Mouse (Mus musculus) thymus, adult 2 months (tissue): ENCODE results near the gene Ccpg1os. TPM values are rescaled to one million over a fixed set of nuclear protein-coding genes. Genes with fewer than 3 reads are reported as not detected.

Experiments used
- DNase-seq: peaks from one replicate; pipeline ENCODE4 v3.0.0; 2021
- H3K27ac ChIP-seq: fragments of 200-500 bp; 2 replicates; pipeline ENCODE4 v1.5.1; 2012; ENCODE audit warnings: low read length, control low read depth; ENCODE audit not compliant: control insufficient read depth, insufficient read depth
- H3K27me3 ChIP-seq: fragments of 200-500 bp; 2 replicates; pipeline ENCODE4 v1.6.1; 2012; ENCODE audit warnings: mild to moderate bottlenecking, low read length, moderate library complexity, mixed read lengths; ENCODE audit not compliant: control insufficient read depth, insufficient read depth
- H3K36me3 ChIP-seq: fragments of 200-500 bp; 2 replicates; pipeline ENCODE4 v1.6.1; 2012; ENCODE audit warnings: mild to moderate bottlenecking, low read length, moderate library complexity; ENCODE audit not compliant: control insufficient read depth, insufficient read depth
- H3K4me1 ChIP-seq: fragments of 200-500 bp; replicated peaks from 2 replicates; pipeline ENCODE4 v1.6.1; 2012; ENCODE audit warnings: low read length; ENCODE audit not compliant: control insufficient read depth, insufficient read depth
- H3K4me3 ChIP-seq: fragments of 200-500 bp; 2 replicates; pipeline ENCODE4 v1.5.1; 2012; ENCODE audit warnings: mild to moderate bottlenecking, low read length, control low read depth, moderate library complexity; ENCODE audit not compliant: control insufficient read depth, insufficient read depth
- CTCF ChIP-seq: fragments of 200-500 bp; IDR thresholded peaks from 2 replicates; pipeline ENCODE4 v1.5.1; 2012; ENCODE audit warnings: mild to moderate bottlenecking, control low read depth, low read length, moderate library complexity, borderline replicate concordance; ENCODE audit not compliant: control insufficient read depth, poor library complexity, insufficient read depth; ENCODE audit errors: extremely low read depth
- POLR2A ChIP-seq: fragments of 200-500 bp; IDR thresholded peaks from 2 replicates; pipeline ENCODE4 v1.6.1; 2012; ENCODE audit warnings: mild to moderate bottlenecking, low read length, control low read depth, moderate library complexity; ENCODE audit not compliant: control insufficient read depth, poor library complexity, insufficient read depth; ENCODE audit errors: extremely low read depth
- WGBS: fragments of 180-500 bp; shearing (Covaris S2); methylation state at CpG from one replicate; pipeline ENCODE4 v1.1.7; 2018; 5-methylcytosine and 5-hydroxymethylcytosine counted together
- polyA plus RNA-seq: library from polyadenylated mRNA; depleted of rRNA; stranded (reverse); fragments of >200 nt; gene quantifications from 2 replicates; pipeline ENCODE4 v1.2.3, GENCODE M21; 2012

Ccpg1os gene
- polyA plus RNA-seq, 1 experiment, result 5.5 TPM

DNA sequence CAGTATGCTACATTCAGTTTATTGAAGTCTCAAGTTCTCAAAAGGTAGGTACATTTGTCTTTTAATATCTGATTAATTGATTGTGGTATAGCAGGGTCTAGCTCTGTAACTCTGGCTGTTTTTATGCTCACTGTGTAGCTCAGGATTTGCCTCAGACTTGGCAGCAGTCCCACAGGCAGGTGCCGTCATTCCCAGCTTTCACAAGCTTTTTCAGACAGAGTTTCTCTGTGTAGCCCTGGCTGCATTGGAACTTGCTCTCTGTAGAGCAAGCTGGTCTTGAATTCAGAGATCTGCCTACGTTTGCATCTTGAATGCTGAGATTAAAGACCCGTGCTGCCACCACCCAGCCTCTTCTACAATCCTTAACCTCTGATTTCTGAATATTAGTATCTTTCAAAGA, 17.0 kb upstream of the Ccpg1os start:
- no peak for TF ChIP-seq POLR2A
- TF ChIP-seq CTCF, result no peak
- Histone ChIP-seq H3K27ac (no peak overlapping the region), H3K36me3 (peaks cover 51% of the 10 kb centered on the region), H3K4me3 (no peak overlapping the region), H3K27me3 (no peaks in the 10 kb centered on the region), H3K4me1 (0 out of 2 replicates have a peak, but pooled peaks cover 2% of the 10 kb centered on the region)
- DNase-seq, result no peak
- WGBS, result 94% methylated on average over 3 of the region's 3 CpGs

DNA sequence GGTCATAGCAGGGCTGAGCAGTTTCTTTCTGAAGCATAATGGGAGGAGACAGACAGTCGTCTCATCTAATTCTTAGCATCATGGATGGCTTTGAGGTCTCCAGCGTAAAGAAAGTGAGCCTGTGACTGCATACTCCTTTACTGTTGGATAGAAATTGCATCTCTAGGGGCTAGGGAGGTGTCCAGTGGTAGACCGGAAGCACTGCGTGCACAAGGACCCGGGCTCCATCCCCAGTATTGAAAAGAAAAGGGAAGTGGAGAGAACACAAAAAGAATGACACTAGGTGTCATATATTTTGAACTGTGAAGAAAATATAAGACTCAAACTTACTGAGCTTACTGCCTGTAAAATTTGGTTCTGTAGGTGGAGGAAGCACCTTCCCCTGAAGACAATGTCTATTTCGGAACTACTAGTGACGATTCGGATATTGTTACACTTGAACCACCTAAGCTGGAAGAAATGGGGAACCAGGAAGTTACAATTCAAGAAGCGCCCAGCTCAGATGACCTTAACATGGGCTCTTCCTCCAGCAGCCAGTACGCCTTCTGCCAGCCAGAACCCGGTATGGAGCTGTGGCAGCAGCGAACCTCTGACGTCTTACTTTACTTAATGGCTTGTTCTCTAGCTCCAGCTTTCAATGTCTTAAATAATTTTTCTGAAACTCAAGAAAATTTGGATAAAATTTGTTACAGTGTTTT, 16.3 kb upstream of the Ccpg1os start:
- TF ChIP-seq CTCF, result no peak
- TF ChIP-seq POLR2A, result no peak
- 94% methylated on average over 13 of the region's 13 CpGs for WGBS
- Histone ChIP-seq H3K4me1 (0 out of 2 replicates have a peak, but pooled peaks cover 2% of the 10 kb centered on the region), H3K4me3 (no peak overlapping the region), H3K27me3 (no peaks in the 10 kb centered on the region), H3K27ac (no peak overlapping the region), H3K36me3 (peaks cover 45% of the 10 kb centered on the region)
- DNase-seq, result no peak

DNA sequence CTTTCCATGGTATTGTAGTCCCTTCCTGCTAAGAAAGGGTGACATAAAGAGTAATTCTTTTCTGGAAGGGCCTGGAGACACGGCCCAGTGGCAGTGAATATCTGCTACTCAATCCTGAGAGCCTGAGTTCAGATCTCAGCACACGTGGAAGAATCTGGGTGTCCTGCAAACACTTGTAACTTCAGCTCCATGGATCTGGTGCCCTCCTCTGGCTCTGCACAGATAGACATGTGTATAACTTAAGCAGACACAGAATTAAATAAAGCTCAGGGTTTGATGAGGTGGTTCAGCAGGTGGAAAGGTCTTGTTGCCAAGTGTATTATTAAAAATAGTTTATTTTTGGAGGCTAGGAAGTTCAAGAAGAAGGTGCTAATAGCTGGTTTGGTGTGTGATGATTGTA, 15.3 kb upstream of the Ccpg1os start:
- Histone ChIP-seq H3K27ac (no peak overlapping the region), H3K36me3 (peaks cover 36% of the 10 kb centered on the region), H3K4me1 (0 out of 2 replicates have a peak, but pooled peaks cover 2% of the 10 kb centered on the region), H3K4me3 (no peak overlapping the region), H3K27me3 (no peaks in the 10 kb centered on the region)
- WGBS, result 85% methylated on average over 2 of the region's 2 CpGs
- DNase-seq, result no peak
- no peak for TF ChIP-seq POLR2A
- TF ChIP-seq CTCF, result no peak

DNA sequence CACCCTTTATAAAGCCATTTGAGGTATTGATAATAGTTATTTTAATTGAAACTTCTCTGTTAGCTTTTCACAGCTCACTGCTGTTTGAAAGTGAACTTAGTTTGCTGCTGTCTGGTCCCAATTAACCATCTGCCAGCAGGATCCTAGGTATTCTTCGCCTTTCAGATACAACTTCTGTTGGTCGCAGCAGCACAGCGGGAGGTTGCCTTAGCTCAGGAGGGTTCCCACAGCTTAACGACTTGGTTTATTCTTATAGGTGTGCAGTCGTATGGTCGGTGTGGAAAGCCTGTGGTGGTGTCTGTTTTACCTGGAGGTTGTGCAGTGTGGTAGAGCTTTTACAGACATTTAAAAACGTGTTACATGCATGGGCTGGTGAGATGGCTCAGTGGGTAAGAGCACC, 11.6 kb upstream of the Ccpg1os start:
- Histone ChIP-seq H3K27ac (no peak overlapping the region), H3K4me3 (no peak overlapping the region), H3K27me3 (no peaks in the 10 kb centered on the region), H3K4me1 (0 out of 2 replicates have a peak, but pooled peaks cover 2% of the 10 kb centered on the region), H3K36me3 (peaks cover 19% of the 10 kb centered on the region)
- 97% methylated on average over 7 of the region's 7 CpGs for WGBS
- no peak for TF ChIP-seq POLR2A
- TF ChIP-seq CTCF, result no peak
- no peak for DNase-seq

DNA sequence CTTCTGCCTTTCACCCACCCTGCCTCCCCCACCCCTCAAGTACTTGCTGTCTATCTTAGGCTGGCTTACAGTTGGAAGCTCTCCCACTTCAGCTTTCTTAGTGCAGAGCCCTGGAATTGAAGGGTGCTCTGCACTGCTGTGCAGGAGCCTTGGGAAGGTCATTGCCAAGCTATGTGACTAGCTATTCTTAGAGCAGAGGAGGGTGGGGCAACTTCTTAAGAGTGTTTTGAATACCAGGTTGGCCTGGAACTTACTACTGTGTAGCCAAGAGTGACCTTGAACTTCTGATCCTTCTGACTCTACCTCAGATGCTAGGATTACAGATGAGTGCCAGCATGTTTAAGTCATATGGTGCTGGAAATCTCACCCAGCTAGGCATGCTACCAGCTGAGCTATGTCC, 11.0 kb upstream of the Ccpg1os start:
- H3K27me3 ChIP-seq, result no peaks in the 10 kb centered on the region
- DNase-seq, result no peak
- H3K4me1 ChIP-seq, result 0 out of 2 replicates have a peak, but pooled peaks cover 2% of the 10 kb centered on the region
- H3K27ac ChIP-seq, result no peak overlapping the region
- TF ChIP-seq POLR2A (no peak), CTCF (no peak)
- no peak overlapping the region for H3K4me3 ChIP-seq
- H3K36me3 ChIP-seq, result peaks cover 12% of the 10 kb centered on the region; the same call in 1 of the 2 replicates

DNA sequence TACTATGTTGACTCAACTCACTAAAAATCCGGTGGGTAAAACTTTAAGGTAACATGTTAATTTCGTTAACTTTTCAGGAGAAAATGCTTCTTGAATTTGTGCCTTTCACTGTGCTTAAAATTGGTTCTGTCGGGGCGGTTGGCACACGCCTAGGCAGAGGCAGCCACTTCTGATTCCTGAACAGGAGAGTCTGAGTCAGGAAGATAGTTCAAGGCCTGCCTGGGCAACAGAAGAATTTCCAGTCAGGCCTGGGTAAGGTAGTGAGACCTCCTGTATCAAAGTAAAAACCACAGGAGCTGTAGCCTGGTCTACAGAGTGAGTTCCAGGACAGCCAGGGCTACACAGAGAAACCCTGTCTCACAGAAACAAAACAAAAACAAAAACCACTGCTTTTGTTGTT, 7.4 kb upstream of the Ccpg1os start:
- H3K27me3 ChIP-seq, result no peaks in the 10 kb centered on the region
- peaks cover 3% of the 10 kb centered on the region; the same call in 1 of the 2 replicates for H3K4me1 ChIP-seq
- peaks cover under 1% of the 10 kb centered on the region; the same call in 1 of the 2 replicates for H3K36me3 ChIP-seq
- DNase-seq, result no peak
- H3K4me3 ChIP-seq, result no peak overlapping the region
- no peak overlapping the region for H3K27ac ChIP-seq
- TF ChIP-seq POLR2A (no peak), CTCF (no peak)
- 93% methylated on average over 5 of the region's 5 CpGs for WGBS

DNA sequence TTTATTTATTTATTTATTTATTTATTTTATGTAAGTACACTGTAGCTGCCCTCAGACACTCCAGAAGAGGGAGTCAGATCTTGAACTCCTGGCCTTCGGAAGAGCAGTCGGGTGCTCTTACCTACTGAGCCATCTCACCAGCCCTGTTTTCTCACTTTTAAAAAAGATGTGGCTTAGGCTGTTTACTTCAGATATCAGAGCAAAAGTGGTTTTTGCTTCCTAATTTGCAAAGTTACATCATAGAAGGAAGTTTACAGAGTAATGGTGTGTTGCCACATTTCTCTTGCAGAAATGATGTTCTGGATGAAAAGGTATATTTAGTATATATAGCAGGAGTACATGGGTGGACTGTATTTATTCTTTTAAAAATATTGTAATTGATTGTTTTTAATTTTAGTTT, 6.2 kb upstream of the Ccpg1os start:
- no peak for DNase-seq
- no peak overlapping the region for H3K27ac ChIP-seq
- no peaks in the 10 kb centered on the region for H3K36me3 ChIP-seq
- H3K4me3 ChIP-seq, result no peak overlapping the region
- TF ChIP-seq POLR2A, result no peak
- TF ChIP-seq CTCF, result no peak
- H3K4me1 ChIP-seq, result peaks cover 6% of the 10 kb centered on the region; the same call in 1 of the 2 replicates
- WGBS, result 98% methylated on average over 2 of the region's 2 CpGs
- H3K27me3 ChIP-seq, result no peaks in the 10 kb centered on the region
